Comparison of ENCODE assay signal across 10 mouse cellular contexts in genomic region chr14:98181545-98181944, GRCm38 (mm10). TPM values are rescaled to one million over a fixed set of nuclear protein-coding genes. Genes with fewer than 3 reads are reported as not detected.
DNase-seq lines count a peak whose midpoint lies in the region; ATAC-seq lines count a peak whose summit lies in the region.
"Had no signal": no experiment of that assay in that cellular context is flagged by ENCODE, and none has a peak within 500 bp of the region (broad histone marks: within the 10 kb centered on the region; RNA-seq: fewer than 3 reads in every experiment).

No protein-coding gene starts in this region.

- peak; percentile 69 for ATAC-seq in forebrain, embryonic 11.5 days (replicated peaks; ENCODE audit: low FRiP score)
- ATAC-seq in forebrain, embryonic 12.5 days (ENCODE audit: low FRiP score), result no peak
- ATAC-seq in limb, embryonic 11.5 days (ENCODE audit: insufficient number of reproducible peaks, low FRiP score, low TSS enrichment, low read depth), result no peak
- peak; percentile 40; the same call in 1 of the 2 replicates for ATAC-seq in neural tube, embryonic 13.5 days (ENCODE audit: low read depth)

- H3K4me1 ChIP-seq in forebrain, embryonic 11.5 days (replicated peaks; ENCODE audit: control insufficient read depth, insufficient read depth, low read length), result no peaks in the 10 kb centered on the region
- H3K4me1 ChIP-seq in forebrain, embryonic 12.5 days, result no peaks in the 10 kb centered on the region
- H3K4me1 ChIP-seq in limb, embryonic 11.5 days (ENCODE audit: control insufficient read depth, insufficient read depth, low read length), result no peaks in the 10 kb centered on the region
- H3K4me1 ChIP-seq in limb, embryonic 10.5 days, result peaks cover 10% of the 10 kb centered on the region; the same call in 1 of the 2 replicates
- H3K4me1 ChIP-seq in neural tube, embryonic 13.5 days (replicated peaks), result no peaks in the 10 kb centered on the region
- H3K4me1 ChIP-seq: embryonic facial prominence, embryonic 15.5 days; liver, embryonic 13.5 days had no signal

- WGBS in forebrain, embryonic 11.5 days, result 3% methylated on average over 1 of the region's 1 CpGs
- WGBS in forebrain, embryonic 12.5 days, result 10% methylated on average over 1 of the region's 1 CpGs
- 2% methylated on average over 1 of the region's 1 CpGs for WGBS in limb, embryonic 11.5 days
- WGBS in limb, embryonic 10.5 days, result 0% methylated on average over 1 of the region's 1 CpGs
- WGBS in neural tube, embryonic 13.5 days, result 10% methylated on average over 1 of the region's 1 CpGs

- H3K27ac ChIP-seq in forebrain, embryonic 11.5 days (ENCODE audit: low read depth, low read length), result no peak overlapping the region
- H3K27ac ChIP-seq in forebrain, embryonic 12.5 days, result no peak overlapping the region
- H3K27ac ChIP-seq in limb, embryonic 11.5 days (replicated peaks; ENCODE audit: low read depth, low read length), result no peak overlapping the region
- no peak overlapping the region for H3K27ac ChIP-seq in limb, embryonic 10.5 days
- no peak overlapping the region for H3K27ac ChIP-seq in neural tube, embryonic 13.5 days (replicated peaks)
- H3K27ac ChIP-seq: embryonic facial prominence, embryonic 15.5 days; liver, embryonic 13.5 days had no signal

- no peaks in the 10 kb centered on the region for H3K9me3 ChIP-seq in forebrain, embryonic 11.5 days (ENCODE audit: control insufficient read depth, low read length)
- H3K9me3 ChIP-seq in forebrain, embryonic 12.5 days, result no peaks in the 10 kb centered on the region
- no peaks in the 10 kb centered on the region for H3K9me3 ChIP-seq in limb, embryonic 11.5 days (ENCODE audit: control insufficient read depth, low read length)
- no peaks in the 10 kb centered on the region for H3K9me3 ChIP-seq in limb, embryonic 10.5 days (replicated peaks)
- no peaks in the 10 kb centered on the region for H3K9me3 ChIP-seq in neural tube, embryonic 13.5 days
- H3K9me3 ChIP-seq: embryonic facial prominence, embryonic 15.5 days; liver, embryonic 13.5 days had no signal

- H3K4me3 ChIP-seq in forebrain, embryonic 11.5 days (ENCODE audit: low read depth, low read length), result no peak overlapping the region
- no peak overlapping the region for H3K4me3 ChIP-seq in forebrain, embryonic 12.5 days (replicated peaks)
- no peak overlapping the region for H3K4me3 ChIP-seq in limb, embryonic 11.5 days (ENCODE audit: low read depth, low read length)
- H3K4me3 ChIP-seq in limb, embryonic 10.5 days, result no peak overlapping the region
- no peak overlapping the region for H3K4me3 ChIP-seq in neural tube, embryonic 13.5 days
- H3K4me3 ChIP-seq: embryonic facial prominence, embryonic 15.5 days; liver, embryonic 13.5 days had no signal

- H3K4me2 ChIP-seq in forebrain, embryonic 11.5 days (ENCODE audit: low read depth, low read length, severe bottlenecking), result no peak overlapping the region
- H3K4me2 ChIP-seq in forebrain, embryonic 12.5 days, result no peak overlapping the region
- H3K4me2 ChIP-seq in limb, embryonic 11.5 days (ENCODE audit: low read depth, severe bottlenecking), result no peak overlapping the region
- H3K4me2 ChIP-seq in neural tube, embryonic 13.5 days, result no peak overlapping the region
- H3K4me2 ChIP-seq: embryonic facial prominence, embryonic 15.5 days; liver, embryonic 13.5 days had no signal

- H3K9ac ChIP-seq in forebrain, embryonic 11.5 days (ENCODE audit: low read length), result no peak overlapping the region
- H3K9ac ChIP-seq in forebrain, embryonic 12.5 days, result no peak overlapping the region
- H3K9ac ChIP-seq in limb, embryonic 11.5 days (ENCODE audit: low read length), result no peak overlapping the region
- H3K9ac ChIP-seq in neural tube, embryonic 13.5 days, result no peak overlapping the region
- H3K9ac ChIP-seq: embryonic facial prominence, embryonic 15.5 days; liver, embryonic 13.5 days had no signal

- no peaks in the 10 kb centered on the region for H3K27me3 ChIP-seq in forebrain, embryonic 11.5 days (ENCODE audit: control insufficient read depth, insufficient read depth, low read length)
- peaks cover 4% of the 10 kb centered on the region; the same call in 1 of the 2 replicates for H3K27me3 ChIP-seq in forebrain, embryonic 12.5 days
- H3K27me3 ChIP-seq in limb, embryonic 11.5 days (ENCODE audit: control insufficient read depth, insufficient read depth, low read length), result no peaks in the 10 kb centered on the region
- no peaks in the 10 kb centered on the region for H3K27me3 ChIP-seq in limb, embryonic 10.5 days (ENCODE audit: low read depth, poor library complexity, severe bottlenecking)
- no peaks in the 10 kb centered on the region for H3K27me3 ChIP-seq in neural tube, embryonic 13.5 days
- H3K27me3 ChIP-seq: embryonic facial prominence, embryonic 15.5 days; liver, embryonic 13.5 days had no signal

- H3K36me3 ChIP-seq in forebrain, embryonic 11.5 days (ENCODE audit: control insufficient read depth, insufficient read depth, low read length), result no peaks in the 10 kb centered on the region
- no peaks in the 10 kb centered on the region for H3K36me3 ChIP-seq in forebrain, embryonic 12.5 days (replicated peaks)
- H3K36me3 ChIP-seq in limb, embryonic 11.5 days (ENCODE audit: control insufficient read depth, insufficient read depth, low read length), result no peaks in the 10 kb centered on the region
- H3K36me3 ChIP-seq in limb, embryonic 10.5 days, result no peaks in the 10 kb centered on the region
- no peaks in the 10 kb centered on the region for H3K36me3 ChIP-seq in neural tube, embryonic 13.5 days
- H3K36me3 ChIP-seq: embryonic facial prominence, embryonic 15.5 days; liver, embryonic 13.5 days had no signal

- DNase-seq in forebrain, embryonic 11.5 days (ENCODE audit: low spot score), result peak; percentile 54
- DNase-seq in limb, embryonic 11.5 days (ENCODE audit: low spot score), result peak; percentile 35
- DNase-seq in limb, embryonic 10.5 days (ENCODE audit: low spot score), result no peak
- peak; percentile 11 for DNase-seq in heart, postnatal 4 days
- DNase-seq in gastrocnemius, postnatal 10 days, result no peak
- DNase-seq in gastrocnemius, adult 18-20 months (ENCODE audit: low spot score), result no peak
- DNase-seq: liver, embryonic 13.5 days had no signal

RNA-seq across cellular contexts. Expression of gene Dach1, which starts 12.0 kb away (rescaled TPM):
- polyA plus RNA-seq in forebrain, embryonic 11.5 days (2014; fragmentation: Nextera tagmentation; extraction: Ambion mirVana), result 21.7 and 25.3 TPM in 2 replicates
- 22.5 and 22.8 TPM in 2 replicates for polyA plus RNA-seq in forebrain, embryonic 12.5 days (2016; fragmentation: Nextera tagmentation; extraction: Ambion mirVana)
- polyA plus RNA-seq in limb, embryonic 11.5 days (2014; fragmentation: Nextera tagmentation; extraction: Ambion mirVana), result 14.4 and 16.5 TPM in 2 replicates
- polyA plus RNA-seq in limb, embryonic 10.5 days (2016; fragmentation: Nextera tagmentation; extraction: Ambion mirVana), result 8.5 and 11.4 TPM in 2 replicates
- 10 to 100 TPM; 16.8 to 17.3 TPM for total RNA-seq in heart, postnatal 4 days (2021)
- 18.7 and 19.5 TPM in 2 replicates for polyA plus RNA-seq in neural tube, embryonic 13.5 days (2015; fragmentation: Nextera tagmentation; extraction: Ambion mirVana)
- 10 to 100 TPM in 1 of 2 experiments, 1 to 10 TPM in 1; 9.0 to 11.7 TPM for total RNA-seq in gastrocnemius, postnatal 10 days (2021)
- total RNA-seq in gastrocnemius, adult 18-20 months (2021), result 1 to 10 TPM; 2.5 to 3.0 TPM

Comparison
In these comparisons a context has a peak if more than half of its experiments do, and no peak if none do; other contexts are left out.
1. ATAC-seq: peak in forebrain, embryonic 11.5 days (single experiment) and neural tube, embryonic 13.5 days (single experiment); none in forebrain, embryonic 12.5 days (single experiment) and limb, embryonic 11.5 days (single experiment).
2. DNase-seq: peak in forebrain, embryonic 11.5 days (single experiment), limb, embryonic 11.5 days (single experiment) and heart, postnatal 4 days (single experiment); none in limb, embryonic 10.5 days (single experiment), gastrocnemius, postnatal 10 days (single experiment) and gastrocnemius, adult 18-20 months (single experiment).